Mouse (Mus musculus) MEL (cell line): ENCODE measurements around the gene Mrpl40.

Experiments
- BHLHE40 ChIP-seq: IDR thresholded peaks from 2 replicates; pipeline ENCODE4 v1.6.1; 2012; ENCODE audit warnings: low read depth, mild to moderate bottlenecking, inconsistent platforms, low read length, improper control_type of control experiment, borderline replicate concordance
- CTCF ChIP-seq, 3 experiments: IDR thresholded peaks in 2 of 3; conservative IDR thresholded peaks in 1 of 3; 2 replicates each; pipeline ENCODE4 v1.5.1; 2011 to 2012; ENCODE audit warnings: low read length in 3 of 3, low read depth in 2 of 3, mild to moderate bottlenecking in 2 of 3, improper control_type of control experiment in 1 of 3, inconsistent platforms in 1 of 3, mixed read lengths in 1 of 3, moderate library complexity in 1 of 3; ENCODE audit not compliant: control insufficient read depth in 1 of 3, insufficient read depth in 1 of 3, poor library complexity in 1 of 3, severe bottlenecking in 1 of 3
- E2F4 ChIP-seq: IDR thresholded peaks from 2 replicates; pipeline ENCODE4 v1.6.1; 2011; ENCODE audit warnings: low read depth, low read length, improper control_type of control experiment, borderline replicate concordance
- GABPA ChIP-seq: IDR thresholded peaks from 2 replicates; pipeline ENCODE4 v1.6.1; 2012; ENCODE audit warnings: low read depth, mild to moderate bottlenecking, inconsistent platforms, low read length, improper control_type of control experiment, moderate library complexity
- POLR2A ChIP-seq, 2 experiments: IDR thresholded peaks; 2 replicates each; pipeline ENCODE4 v1.6.1; 2011 to 2012; ENCODE audit warnings: low read length in 2 of 2, mild to moderate bottlenecking in 2 of 2, control low read depth in 1 of 2, improper control_type of control experiment in 1 of 2, low read depth in 1 of 2, moderate library complexity in 1 of 2; ENCODE audit not compliant: control insufficient read depth in 1 of 2, insufficient read depth in 1 of 2, poor library complexity in 1 of 2

DNA sequence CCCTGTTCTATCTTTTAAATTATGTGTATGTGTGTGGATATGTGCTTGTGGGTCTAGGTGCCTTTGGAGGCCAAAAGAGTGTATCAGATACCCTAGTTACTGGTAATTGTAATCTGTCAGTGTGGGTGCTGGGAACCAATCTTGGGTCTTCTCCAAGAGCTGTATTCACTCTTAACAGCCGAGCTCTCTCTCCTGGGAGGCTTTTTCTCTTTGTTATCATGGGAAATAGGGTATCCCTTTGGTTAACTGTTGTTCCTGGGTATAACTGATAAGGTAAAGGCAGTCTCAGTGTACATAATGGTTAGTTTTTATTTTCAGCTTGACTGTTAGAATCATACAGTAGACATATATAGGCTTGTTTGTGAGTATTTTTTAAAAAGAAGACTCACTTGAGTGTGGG lies 54.3 kb downstream of the Mrpl40 start:
- TF ChIP-seq BHLHE40 (no peak), CTCF (IDR thresholded peaks at IDR 0.05 in 2 of 3, conservative IDR thresholded peaks at IDR 0.05 in 1 of 3; ENCODE audit: control insufficient read depth in 1 of 3, insufficient read depth in 1 of 3, low read depth in 2 of 3, low read length in 3 of 3, poor library complexity in 1 of 3, severe bottlenecking in 1 of 3) (no peak), E2F4 (no peak), GABPA (no peak), POLR2A (IDR thresholded peaks at IDR 0.05; ENCODE audit: control insufficient read depth in 1 of 2, insufficient read depth in 1 of 2, low read depth in 1 of 2, low read length in 2 of 2, poor library complexity in 1 of 2) (no peak)
